Mouse (Mus musculus) thymus, adult 2 months (tissue): Measurements from ENCODE around the gene Uba52.

Source experiments
- CTCF ChIP-seq: fragments of 200-500 bp; IDR thresholded peaks from 2 replicates; pipeline ENCODE4 v1.5.1; 2012; ENCODE audit warnings: mild to moderate bottlenecking, control low read depth, low read length, moderate library complexity, borderline replicate concordance; ENCODE audit not compliant: control insufficient read depth, poor library complexity, insufficient read depth; ENCODE audit errors: extremely low read depth
- POLR2A ChIP-seq: fragments of 200-500 bp; IDR thresholded peaks from 2 replicates; pipeline ENCODE4 v1.6.1; 2012; ENCODE audit warnings: mild to moderate bottlenecking, low read length, control low read depth, moderate library complexity; ENCODE audit not compliant: control insufficient read depth, poor library complexity, insufficient read depth; ENCODE audit errors: extremely low read depth

DNA sequence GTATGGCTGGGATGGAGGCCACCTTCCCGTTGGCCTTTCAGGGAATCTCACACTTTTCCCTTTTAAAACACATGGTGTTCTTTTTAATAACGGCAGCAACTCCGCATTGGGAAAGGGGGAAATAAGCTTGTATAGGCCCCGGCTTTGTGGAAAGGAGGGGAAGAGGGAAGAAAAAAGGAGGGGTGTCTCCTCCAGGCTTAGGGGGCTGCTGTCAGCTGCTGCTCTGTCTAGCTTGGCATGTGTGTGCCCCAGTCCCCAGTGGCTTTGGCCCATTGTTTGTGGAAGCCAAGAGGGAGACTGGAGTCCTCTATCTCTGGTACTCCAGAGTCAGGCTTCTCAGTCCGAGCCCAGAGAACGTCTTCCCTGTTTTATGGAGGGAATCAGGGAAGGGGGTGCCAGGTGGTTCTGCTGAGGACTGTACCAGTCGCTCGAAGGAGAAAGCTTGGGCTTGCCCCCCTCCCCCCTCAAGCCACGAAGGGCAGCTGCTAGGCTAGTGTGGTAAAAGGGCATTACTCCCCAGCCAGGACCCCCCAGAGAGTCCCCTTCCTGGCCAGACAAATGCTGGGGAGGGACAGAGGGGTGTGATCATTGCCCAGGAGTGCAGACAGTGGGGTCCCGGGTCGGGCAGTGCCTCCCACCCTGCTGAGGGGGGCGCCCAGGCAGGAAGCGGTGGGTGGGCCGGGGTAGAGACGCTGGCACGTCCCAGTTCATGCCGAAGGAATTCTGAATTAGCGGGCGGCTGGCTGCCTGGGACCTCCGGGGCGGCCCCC lies 15.4 kb downstream of the Uba52 start:
- no peak for TF ChIP-seq POLR2A
- no peak for TF ChIP-seq CTCF
